Mouse (Mus musculus): ENCODE data around the gene S100a4.

DNA sequence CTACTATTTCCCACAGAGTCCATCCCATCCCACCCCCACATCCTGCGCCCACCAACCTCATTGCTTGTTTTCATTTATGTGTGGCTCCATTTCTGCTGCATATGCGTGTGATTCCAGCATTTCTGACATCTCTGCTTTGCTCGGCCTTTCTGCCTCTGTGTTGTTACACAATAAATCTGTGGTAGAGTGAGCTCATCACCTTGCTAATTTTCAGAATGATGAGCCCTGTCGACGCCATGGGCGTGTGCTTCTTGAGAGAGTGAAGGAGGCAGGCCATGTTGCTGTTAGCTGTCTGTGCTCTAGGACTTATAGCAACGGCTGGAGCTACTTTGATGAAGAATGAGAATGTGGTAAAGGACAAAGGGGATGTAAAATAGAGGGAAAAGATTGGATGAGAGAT is 37.4 kb downstream of the S100a4 start:
- TF ChIP-seq CTCF (IDR thresholded peaks at IDR 0.05; ENCODE audit: borderline replicate concordance, extremely low read depth, insufficient read depth, insufficient read length) (no peak), POLR2A (IDR thresholded peaks at IDR 0.05; ENCODE audit: borderline replicate concordance, extremely low read depth, insufficient read depth, insufficient read length, poor library complexity, severe bottlenecking) (no peak)
